Mouse (Mus musculus) limb, embryonic 11.5 days (tissue): ENCODE measurements at regions not wholly inside any gene's neighbourhood (a gene's known extent, or its start where the extent isn't known, plus 50 kb on each side); places are given as distances from the start of the nearest gene placed in this dataset.

Source experiments
- ATAC-seq: fragments of 200-750 bp; cut with Nextera tagmentation; 2 replicates; pipeline ENCODE4 v1.8.0; 2017; ENCODE audit warnings: low read depth; ENCODE audit not compliant: insufficient number of reproducible peaks, low FRiP score, low TSS enrichment
- DNase-seq: peaks from one replicate; pipeline ENCODE4 v3.0.0-alpha.2; 2015; ENCODE audit warnings: low spot score
- H3K27ac ChIP-seq: fragments of 300-500 bp; sonication (generic); replicated peaks from 2 replicates; pipeline ENCODE4 v1.5.1; 2014; ENCODE audit warnings: low read depth, mild to moderate bottlenecking, low read length
- H3K27me3 ChIP-seq: fragments of 300-500 bp; sonication (generic); 2 replicates; pipeline ENCODE4 v1.6.1; 2014; ENCODE audit warnings: mild to moderate bottlenecking, low read length, mixed read lengths; ENCODE audit not compliant: control insufficient read depth, insufficient read depth
- H3K36me3 ChIP-seq: fragments of 300-500 bp; sonication (generic); 2 replicates; pipeline ENCODE4 v1.6.1; 2014; ENCODE audit warnings: mild to moderate bottlenecking, low read length, moderate library complexity, mixed read lengths; ENCODE audit not compliant: control insufficient read depth, insufficient read depth
- H3K4me1 ChIP-seq: fragments of 300-500 bp; sonication (generic); 2 replicates; pipeline ENCODE4 v1.6.1; 2014; ENCODE audit warnings: low read length, mixed read lengths; ENCODE audit not compliant: control insufficient read depth, insufficient read depth
- H3K4me2 ChIP-seq: fragments of 300-500 bp; sonication (generic); 2 replicates; pipeline ENCODE4 v1.6.1; 2014; ENCODE audit warnings: low read depth, mild to moderate bottlenecking, moderate library complexity; ENCODE audit not compliant: severe bottlenecking
- H3K4me3 ChIP-seq: fragments of 300-500 bp; sonication (generic); 2 replicates; pipeline ENCODE4 v1.5.1; 2014; ENCODE audit warnings: low read depth, low read length
- H3K9ac ChIP-seq: fragments of 300-500 bp; sonication (generic); 2 replicates; pipeline ENCODE4 v1.6.1; 2014; ENCODE audit warnings: mild to moderate bottlenecking, low read length
- H3K9me3 ChIP-seq: fragments of 300-500 bp; sonication (generic); 2 replicates; pipeline ENCODE4 v1.6.1; 2016; ENCODE audit warnings: low read length; ENCODE audit not compliant: control insufficient read depth
- WGBS: fragments of 180-500 bp; shearing (Covaris S2); extraction: QIAGEN DNeasy Blood & Tissue Kit; methylation state at CpG from one replicate; pipeline ENCODE4 v1.1.7; 2014; 5-methylcytosine and 5-hydroxymethylcytosine counted together

- Histone ChIP-seq H3K9me3 (no peaks in the 10 kb centered on the region), H3K27ac (no peak overlapping the region), H3K4me3 (no peak overlapping the region), H3K36me3 (no peaks in the 10 kb centered on the region), H3K9ac (no peak overlapping the region), H3K4me1 (no peaks in the 10 kb centered on the region), H3K4me2 (no peak overlapping the region), H3K27me3 (no peaks in the 10 kb centered on the region)
- DNase-seq (no peak), ATAC-seq (no peak)
- WGBS = 77% methylated on average over 1 of the region's 1 CpGs
Measured at GRCm38 (mm10) chr3:132349602-132350001, 264.5 kb downstream of the Dkk2 start.

GRCm38 (mm10) chr3:132353204-132353603, 268.1 kb downstream of the Dkk2 start:
- H3K9ac ChIP-seq = no peak overlapping the region
- 53% methylated on average over 2 of the region's 2 CpGs for WGBS
- ATAC-seq (peak; percentile 51), DNase-seq (peak; percentile 32)
- no peak overlapping the region for H3K4me2 ChIP-seq
- H3K36me3 ChIP-seq = no peaks in the 10 kb centered on the region
- H3K27me3 ChIP-seq = no peaks in the 10 kb centered on the region
- no peaks in the 10 kb centered on the region for H3K4me1 ChIP-seq
- no peaks in the 10 kb centered on the region for H3K9me3 ChIP-seq
- H3K4me3 ChIP-seq = no peak overlapping the region
- H3K27ac ChIP-seq = no peak overlapping the region

DNA sequence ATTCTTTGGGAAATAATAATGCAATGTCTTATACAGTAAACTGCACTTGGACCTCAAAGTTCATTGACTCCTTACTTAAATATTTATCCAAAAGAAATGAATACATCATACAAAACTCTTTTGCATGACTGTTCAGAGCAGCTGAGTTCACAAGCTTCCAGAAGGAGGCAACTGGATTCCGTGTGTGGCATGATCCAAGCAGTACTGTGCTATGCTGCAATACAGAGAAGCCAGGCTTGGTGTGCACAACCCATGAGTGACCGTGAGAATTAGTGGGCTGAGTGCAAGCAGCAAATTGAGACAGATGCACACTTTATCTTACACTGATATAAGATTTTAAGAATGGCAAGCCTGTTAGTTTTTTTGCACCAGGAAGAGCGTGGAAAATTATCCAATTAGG, 270.0 kb upstream of the Gimd1 start:
- no peak overlapping the region for H3K27ac ChIP-seq
- H3K4me2 ChIP-seq = no peak overlapping the region
- H3K27me3 ChIP-seq = no peaks in the 10 kb centered on the region
- H3K9ac ChIP-seq = no peak overlapping the region
- no peak for ATAC-seq
- WGBS = 84% methylated on average over 3 of the region's 3 CpGs
- H3K4me3 ChIP-seq = no peak overlapping the region
- H3K4me1 ChIP-seq = no peaks in the 10 kb centered on the region
- H3K36me3 ChIP-seq = no peaks in the 10 kb centered on the region
- H3K9me3 ChIP-seq = no peaks in the 10 kb centered on the region
- DNase-seq = no peak

- Histone ChIP-seq H3K4me2 (no peak overlapping the region), H3K36me3 (no peaks in the 10 kb centered on the region), H3K27me3 (no peaks in the 10 kb centered on the region), H3K4me3 (no peak overlapping the region), H3K9ac (no peak overlapping the region), H3K9me3 (no peaks in the 10 kb centered on the region), H3K27ac (no peak overlapping the region), H3K4me1 (no peaks in the 10 kb centered on the region)
- DNase-seq = no peak
- ATAC-seq = no peak
- 80% methylated on average over 4 of the region's 4 CpGs for WGBS
Measured at GRCm38 (mm10) chr3:132375579-132375978, 254.0 kb upstream of the Gimd1 start.

DNA sequence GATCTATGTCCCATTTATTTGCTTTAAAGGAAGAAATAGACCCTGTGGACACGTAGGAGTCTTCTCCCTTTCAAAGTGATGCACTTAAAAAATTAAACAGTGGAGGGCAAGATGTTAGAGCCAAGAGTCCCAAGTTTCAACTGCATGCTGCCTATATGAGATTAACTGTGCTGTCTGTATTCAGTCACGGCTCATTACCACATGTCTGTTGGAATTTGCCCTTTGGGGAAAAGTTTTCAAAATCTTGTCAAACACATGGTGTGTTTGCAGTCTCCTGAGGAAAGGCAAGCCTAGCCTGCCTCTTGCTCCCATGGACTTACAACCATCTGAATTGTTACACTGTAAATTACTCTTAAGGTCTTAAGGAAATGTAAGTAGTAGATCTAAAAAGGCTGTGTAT, 211.9 kb upstream of the Gimd1 start:
- no peak for DNase-seq
- no peaks in the 10 kb centered on the region for H3K4me1 ChIP-seq
- H3K4me2 ChIP-seq = no peak overlapping the region
- no peaks in the 10 kb centered on the region for H3K36me3 ChIP-seq
- ATAC-seq = no peak
- WGBS = 66% methylated on average over 2 of the region's 2 CpGs
- no peak overlapping the region for H3K9ac ChIP-seq
- no peaks in the 10 kb centered on the region for H3K27me3 ChIP-seq
- no peak overlapping the region for H3K4me3 ChIP-seq
- H3K9me3 ChIP-seq = no peaks in the 10 kb centered on the region
- no peak overlapping the region for H3K27ac ChIP-seq

- H3K27ac ChIP-seq = no peak overlapping the region
Measured at GRCm38 (mm10) chr3:132425819-132426671, 203.6 kb upstream of the Gimd1 start.

DNA sequence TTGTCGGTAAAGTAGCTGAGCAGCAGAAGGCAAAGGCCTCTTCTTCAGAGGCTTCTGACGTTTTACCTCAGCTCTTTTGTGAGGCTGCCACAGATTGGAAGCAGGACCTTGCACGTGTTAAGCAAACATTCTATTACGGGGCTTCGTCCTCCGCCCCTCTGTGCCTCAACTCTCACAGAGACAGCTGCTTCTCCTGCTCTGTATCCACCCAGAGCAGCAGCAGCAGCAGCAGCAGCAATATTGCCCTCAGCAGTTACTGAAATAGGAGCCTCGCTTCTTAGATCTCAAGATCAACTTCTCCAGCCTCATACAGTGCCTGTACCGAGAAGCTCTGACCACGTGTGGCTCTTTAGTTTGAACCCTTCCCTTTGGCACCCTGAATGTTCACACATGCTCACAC, 202.4 kb upstream of the Gimd1 start:
- Histone ChIP-seq H3K4me1 (peaks cover 13% of the 10 kb centered on the region), H3K9ac (no peak overlapping the region), H3K27ac (no peak overlapping the region), H3K36me3 (no peaks in the 10 kb centered on the region), H3K4me2 (no peak overlapping the region), H3K9me3 (no peaks in the 10 kb centered on the region), H3K27me3 (no peaks in the 10 kb centered on the region), H3K4me3 (no peak overlapping the region)
- DNase-seq = peak; percentile 26
- no peak; the same call in 1 of the 2 replicates for ATAC-seq
- 47% methylated on average over 9 of the region's 9 CpGs for WGBS

More at GRCm38 (mm10) chr3:132425819-132426671, 203.6 kb upstream of the Gimd1 start:
- ATAC-seq (peak; percentile 42; the same call in 1 of the 2 replicates), DNase-seq (no peak)
- WGBS = 55% methylated on average over 11 of the region's 11 CpGs
- no peak overlapping the region for H3K4me3 ChIP-seq
- H3K4me1 ChIP-seq = peaks cover 13% of the 10 kb centered on the region
- H3K9ac ChIP-seq = no peak overlapping the region
- no peaks in the 10 kb centered on the region for H3K36me3 ChIP-seq
- no peaks in the 10 kb centered on the region for H3K9me3 ChIP-seq
- no peak overlapping the region for H3K4me2 ChIP-seq
- H3K27me3 ChIP-seq = no peaks in the 10 kb centered on the region

DNA sequence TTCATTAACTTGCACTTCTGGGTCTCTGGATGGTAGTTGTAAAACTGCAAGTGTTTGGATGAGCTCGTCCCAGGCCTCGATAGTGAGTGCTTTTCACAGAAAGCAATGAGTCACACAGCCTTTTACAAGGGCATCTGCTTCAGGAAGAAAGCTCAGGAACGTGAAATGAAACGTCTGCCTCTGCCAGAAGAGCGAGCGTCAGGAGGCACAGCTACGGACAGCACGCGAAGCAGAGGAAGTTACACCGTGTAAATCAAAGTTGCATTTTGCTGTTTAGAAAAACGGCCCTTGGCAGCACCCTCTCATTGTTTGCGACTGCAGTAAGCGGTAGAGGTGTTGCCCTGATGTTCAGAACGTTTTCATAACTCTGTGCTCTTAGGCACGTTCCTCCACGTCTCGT, 201.5 kb upstream of the Gimd1 start:
- no peaks in the 10 kb centered on the region for H3K27me3 ChIP-seq
- no peak for ATAC-seq
- H3K4me1 ChIP-seq = peaks cover 13% of the 10 kb centered on the region
- DNase-seq = peak; percentile 28
- WGBS = 40% methylated on average over 17 of the region's 17 CpGs
- no peak overlapping the region for H3K27ac ChIP-seq
- H3K4me2 ChIP-seq = peak overlapping the region; percentile 22; the same call in 1 of the 2 replicates
- H3K36me3 ChIP-seq = no peaks in the 10 kb centered on the region
- no peak overlapping the region for H3K4me3 ChIP-seq
- no peak overlapping the region for H3K9ac ChIP-seq
- no peaks in the 10 kb centered on the region for H3K9me3 ChIP-seq

GRCm38 (mm10) chr3:132431805-132432204, 197.8 kb upstream of the Gimd1 start:
- Histone ChIP-seq H3K9me3 (no peaks in the 10 kb centered on the region), H3K4me3 (no peak overlapping the region), H3K9ac (no peak overlapping the region), H3K27ac (no peak overlapping the region), H3K4me1 (peaks cover 10% of the 10 kb centered on the region), H3K36me3 (no peaks in the 10 kb centered on the region), H3K4me2 (no peak overlapping the region), H3K27me3 (no peaks in the 10 kb centered on the region)
- ATAC-seq = no peak
- no peak for DNase-seq
